22 mouse cellular contexts compared by ENCODE assay signal in genomic region chr14:46575889-46576288, GRCm38 (mm10).
DNase-seq lines count a peak whose midpoint lies in the region; ATAC-seq and TF ChIP-seq lines count a peak whose summit lies in the region.
"Had no signal": no experiment of that assay in that cellular context is flagged by ENCODE, and none has a peak within 500 bp of the region (broad histone marks: within the 10 kb centered on the region; RNA-seq: fewer than 3 reads in every experiment).

No protein-coding gene starts in this region.

- DNase-seq in embryo, embryonic 10 days (ENCODE audit: low spot score) = peak; percentile 49
- no peak for DNase-seq in embryo, embryonic 10.5 days (ENCODE audit: low spot score)
- no peak for DNase-seq in kidney, adult 11 months
- DNase-seq in embryo, embryonic 11 days = peak; percentile 37
- no peak for DNase-seq in lung, postnatal 0 days (ENCODE audit: low spot score)
- DNase-seq: adrenal gland, postnatal 10 days; B cell, adult 2 months; cerebellum, adult 11 months; cerebellum, adult 8-10 months; cerebellum, postnatal 14 days; gastrocnemius, postnatal 10 days; heart, adult 2 months had no signal

- WGBS in kidney, embryonic 15.5 days = 33% methylated on average over 4 of the region's 4 CpGs
- 31% methylated on average over 4 of the region's 4 CpGs for WGBS in limb, embryonic 12.5 days
- 75% methylated on average over 4 of the region's 4 CpGs for WGBS in lung, postnatal 0 days

- H3K4me1 ChIP-seq in kidney, embryonic 15.5 days = peaks cover 27% of the 10 kb centered on the region
- peaks cover 19% of the 10 kb centered on the region for H3K4me1 ChIP-seq in limb, embryonic 12.5 days (replicated peaks)
- H3K4me1 ChIP-seq in lung, postnatal 0 days (ENCODE audit: insufficient read depth, low read depth, low read length) = no peaks in the 10 kb centered on the region

- peak overlapping the region; percentile 75 for H3K27ac ChIP-seq in kidney, embryonic 15.5 days
- H3K27ac ChIP-seq in limb, embryonic 12.5 days = no peak overlapping the region; the same call in 1 of the 2 replicates
- no peak overlapping the region for H3K27ac ChIP-seq in lung, postnatal 0 days (ENCODE audit: low read length)
- H3K27ac ChIP-seq: embryonic facial prominence, embryonic 12.5 days; forebrain, embryonic 12.5 days; heart, adult 2 months had no signal

- H3K27me3 ChIP-seq in kidney, embryonic 15.5 days = 0 out of 2 replicates have a peak, but pooled peaks cover 3% of the 10 kb centered on the region
- H3K27me3 ChIP-seq in limb, embryonic 12.5 days = peaks cover 6% of the 10 kb centered on the region; the same call in 1 of the 2 replicates
- no peaks in the 10 kb centered on the region for H3K27me3 ChIP-seq in lung, postnatal 0 days (replicated peaks; ENCODE audit: insufficient read depth, low read length)
- H3K27me3 ChIP-seq: embryonic facial prominence, embryonic 12.5 days; forebrain, embryonic 12.5 days; heart, embryonic 12.5 days had no signal

- no peaks in the 10 kb centered on the region for H3K36me3 ChIP-seq in kidney, embryonic 15.5 days
- H3K36me3 ChIP-seq in limb, embryonic 12.5 days = no peaks in the 10 kb centered on the region
- H3K36me3 ChIP-seq in lung, postnatal 0 days (ENCODE audit: insufficient read depth, low read length) = no peaks in the 10 kb centered on the region
- H3K36me3 ChIP-seq: embryonic facial prominence, embryonic 12.5 days; forebrain, embryonic 12.5 days; G1E; heart, embryonic 12.5 days had no signal

- H3K9ac ChIP-seq in kidney, embryonic 15.5 days = no peak overlapping the region
- no peak overlapping the region for H3K9ac ChIP-seq in limb, embryonic 12.5 days (replicated peaks)
- H3K9ac ChIP-seq in lung, postnatal 0 days (replicated peaks; ENCODE audit: low read depth) = no peak overlapping the region
- H3K9ac ChIP-seq: embryonic facial prominence, embryonic 12.5 days; forebrain, embryonic 12.5 days; heart, embryonic 12.5 days had no signal

- no peak overlapping the region for H3K4me2 ChIP-seq in kidney, embryonic 15.5 days
- 0 out of 2 replicates have a peak overlapping the region, but pooled peaks have one; percentile 2 for H3K4me2 ChIP-seq in limb, embryonic 12.5 days
- H3K4me2 ChIP-seq in lung, postnatal 0 days (replicated peaks; ENCODE audit: low read depth, low read length) = no peak overlapping the region
- H3K4me2 ChIP-seq: embryonic facial prominence, embryonic 12.5 days; forebrain, embryonic 12.5 days; heart, embryonic 12.5 days had no signal

- TF ChIP-seq EP300 in lung, postnatal 0 days (IDR thresholded peaks at IDR 0.05) = no peak

- TF ChIP-seq CTCF in lung, postnatal 0 days (IDR thresholded peaks at IDR 0.05) = no peak

- no peaks in the 10 kb centered on the region for H3K9me3 ChIP-seq in kidney, embryonic 15.5 days (replicated peaks)
- no peaks in the 10 kb centered on the region for H3K9me3 ChIP-seq in limb, embryonic 12.5 days
- no peaks in the 10 kb centered on the region for H3K9me3 ChIP-seq in lung, postnatal 0 days (ENCODE audit: low read length)
- H3K9me3 ChIP-seq: embryonic facial prominence, embryonic 12.5 days; forebrain, embryonic 12.5 days; G1E; heart, embryonic 12.5 days had no signal

- H3K4me3 ChIP-seq in kidney, embryonic 15.5 days (replicated peaks) = no peak overlapping the region
- H3K4me3 ChIP-seq in limb, embryonic 12.5 days (replicated peaks) = no peak overlapping the region
- no peak overlapping the region for H3K4me3 ChIP-seq in lung, postnatal 0 days (ENCODE audit: low read depth, low read length)
- H3K4me3 ChIP-seq: embryonic facial prominence, embryonic 12.5 days; forebrain, embryonic 12.5 days; heart, adult 2 months; heart, embryonic 12.5 days had no signal

- peak; percentile 90 for ATAC-seq in kidney, embryonic 15.5 days (replicated peaks; ENCODE audit: low FRiP score)
- no peak for ATAC-seq in limb, embryonic 12.5 days (ENCODE audit: insufficient number of reproducible peaks, insufficient read depth, low FRiP score, low TSS enrichment, low read depth)
- ATAC-seq in lung, postnatal 0 days = no peak
- ATAC-seq: CD4-positive, CD25-positive, alpha-beta regulatory T cell, adult 4 months; forebrain, embryonic 16.5 days; hindbrain, embryonic 16.5 days; inflammation-experienced regulatory T-cells, adult 6 months had no signal

Comparison
In these comparisons a context has a peak if more than half of its experiments do, and no peak if none do; other contexts are left out.
1. DNase-seq: peak in embryo, embryonic 10 days (single experiment) and embryo, embryonic 11 days (single experiment); none in embryo, embryonic 10.5 days (single experiment), kidney, adult 11 months (single experiment) and lung, postnatal 0 days (single experiment).